Mouse (Mus musculus) lung, embryonic 14.5 days (tissue): ENCODE measurements around the gene Kcnh3. TPM values are rescaled to one million over a fixed set of nuclear protein-coding genes. Genes with fewer than 3 reads are reported as not detected.

ENCODE experiments used
- ATAC-seq: fragments of 200-750 bp; cut with Nextera tagmentation; 2 replicates; pipeline ENCODE4 v1.8.0; 2017; ENCODE audit warnings: mild to moderate bottlenecking, moderate TSS enrichment, moderate library complexity; ENCODE audit not compliant: insufficient read depth
- DNase-seq: peaks from one replicate; pipeline ENCODE4 v3.0.0-alpha.2; 2015
- H3K27ac ChIP-seq: fragments of 300-500 bp; sonication (generic); 2 replicates; pipeline ENCODE4 v1.5.1; 2014; ENCODE audit warnings: low read depth, mild to moderate bottlenecking, moderate library complexity
- H3K27me3 ChIP-seq: fragments of 300-500 bp; sonication (generic); 2 replicates; pipeline ENCODE4 v1.6.1; 2014; ENCODE audit warnings: low read length, control low read depth; ENCODE audit not compliant: insufficient read depth
- H3K36me3 ChIP-seq: fragments of 300-500 bp; sonication (generic); 2 replicates; pipeline ENCODE4 v1.6.1; 2014; ENCODE audit warnings: control low read depth; ENCODE audit not compliant: insufficient read depth
- H3K4me1 ChIP-seq: fragments of 300-500 bp; sonication (generic); 2 replicates; pipeline ENCODE4 v1.6.1; 2014; ENCODE audit warnings: antibody characterized with exemption, control low read depth; ENCODE audit not compliant: insufficient read depth
- H3K4me2 ChIP-seq: fragments of 300-500 bp; sonication (generic); 2 replicates; pipeline ENCODE4 v1.6.1; 2014; ENCODE audit warnings: mild to moderate bottlenecking
- H3K4me3 ChIP-seq: fragments of 300-500 bp; sonication (generic); 2 replicates; pipeline ENCODE4 v1.5.1; 2014; ENCODE audit warnings: low read depth, low read length
- H3K9ac ChIP-seq: fragments of 300-500 bp; sonication (generic); 2 replicates; pipeline ENCODE4 v1.6.1; 2014
- H3K9me3 ChIP-seq: fragments of 300-500 bp; sonication (generic); 2 replicates; pipeline ENCODE4 v1.6.1; 2016; ENCODE audit warnings: low read depth, low read length, control low read depth
- CTCF ChIP-seq: IDR thresholded peaks from 2 replicates; pipeline ENCODE4 v1.5.1; 2016; ENCODE audit warnings: antibody characterized with exemption, low read depth
- WGBS: fragments of 180-500 bp; shearing (Covaris S2); extraction: QIAGEN DNeasy Blood & Tissue Kit; methylation state at CpG from one replicate; pipeline ENCODE4 v1.1.7; 2014; 5-methylcytosine and 5-hydroxymethylcytosine counted together
- polyA plus RNA-seq: library from polyadenylated mRNA; unstranded; fragments of >200 nt; fragmentation: Nextera tagmentation; extraction: Ambion mirVana; gene quantifications from 2 replicates; pipeline ENCODE4 v1.2.1, GENCODE M21; 2014

Gene Kcnh3
- polyA plus RNA-seq, 1 experiment from 2014 or later = 0.37 TPM

GRCm38 (mm10) chr15:99283456-99283855 is 58.8 kb downstream of the Kcnh3 start:
- Histone ChIP-seq H3K4me3 (no peak overlapping the region), H3K9me3 (no peaks in the 10 kb centered on the region), H3K36me3 (no peaks in the 10 kb centered on the region), H3K9ac (no peak overlapping the region), H3K4me2 (no peak overlapping the region), H3K4me1 (no peaks in the 10 kb centered on the region), H3K27ac (no peak overlapping the region), H3K27me3 (no peaks in the 10 kb centered on the region)
- ATAC-seq (no peak), DNase-seq (no peak)
- WGBS = 58% methylated on average over 10 of the region's 10 CpGs
- peak; percentile 48 for TF ChIP-seq CTCF

- no peaks in the 10 kb centered on the region for H3K4me1 ChIP-seq
- DNase-seq (peak; percentile 36), ATAC-seq (peak; percentile 35; the same call in 1 of the 2 replicates)
- no peak overlapping the region for H3K4me3 ChIP-seq
- H3K9me3 ChIP-seq = no peaks in the 10 kb centered on the region
- no peaks in the 10 kb centered on the region for H3K36me3 ChIP-seq
- WGBS = 28% methylated on average over 14 of the region's 14 CpGs
- no peak for TF ChIP-seq CTCF
- no peaks in the 10 kb centered on the region for H3K27me3 ChIP-seq
- H3K4me2 ChIP-seq = no peak overlapping the region
- H3K9ac ChIP-seq = no peak overlapping the region
- H3K27ac ChIP-seq = no peak overlapping the region
Measured at GRCm38 (mm10) chr15:99284527-99285188, 60.0 kb downstream of the Kcnh3 start.

GRCm38 (mm10) chr15:99285189-99285535 is 60.5 kb downstream of the Kcnh3 start:
- DNase-seq (no peak), ATAC-seq (no peak)
- Histone ChIP-seq H3K27me3 (no peaks in the 10 kb centered on the region), H3K4me3 (no peak overlapping the region), H3K4me2 (no peak overlapping the region), H3K9me3 (no peaks in the 10 kb centered on the region), H3K27ac (no peak overlapping the region), H3K9ac (no peak overlapping the region), H3K36me3 (no peaks in the 10 kb centered on the region), H3K4me1 (no peaks in the 10 kb centered on the region)
- TF ChIP-seq CTCF = no peak
- 38% methylated on average over 8 of the region's 8 CpGs for WGBS

GRCm38 (mm10) chr15:99290586-99290985 is 65.9 kb downstream of the Kcnh3 start:
- Histone ChIP-seq H3K27ac (no peak overlapping the region), H3K4me3 (no peak overlapping the region), H3K9ac (no peak overlapping the region), H3K9me3 (no peaks in the 10 kb centered on the region), H3K36me3 (no peaks in the 10 kb centered on the region), H3K4me1 (no peaks in the 10 kb centered on the region), H3K4me2 (no peak overlapping the region), H3K27me3 (no peaks in the 10 kb centered on the region)
- TF ChIP-seq CTCF = no peak
- no peak for ATAC-seq
- DNase-seq = no peak
- 75% methylated on average over 11 of the region's 11 CpGs for WGBS

Other genes with a start within 250 kb of the Kcnh3 start
- 224 and 232 TPM in 2 replicates for gene Tuba1c, start 195.0 kb upstream of the Kcnh3 start, polyA plus RNA-seq
- gene Prph, start 169.7 kb upstream of the Kcnh3 start, polyA plus RNA-seq = 0.91 and 1.8 TPM in 2 replicates
- gene Troap, start 150.3 kb upstream of the Kcnh3 start, polyA plus RNA-seq = 33.4 and 35.1 TPM in 2 replicates
- gene C1ql4, start 137.0 kb upstream of the Kcnh3 start, polyA plus RNA-seq = not detected in 2 replicates
- gene Dnajc22, start 131.7 kb upstream of the Kcnh3 start, polyA plus RNA-seq = 0.42 and 0.78 TPM in 2 replicates
- gene Spats2, start 98.9 kb upstream of the Kcnh3 start, polyA plus RNA-seq = 39.7 and 39.8 TPM in 2 replicates
- gene Mcrs1, start 27.1 kb downstream of the Kcnh3 start, polyA plus RNA-seq = 142 and 155 TPM in 2 replicates
- gene Prpf40b, start 70.2 kb downstream of the Kcnh3 start, polyA plus RNA-seq = 48.3 and 59.1 TPM in 2 replicates
- gene Fam186b, start 71.0 kb downstream of the Kcnh3 start, polyA plus RNA-seq = 0.05 and 0.15 TPM in 2 replicates
- 31.7 and 33.5 TPM in 2 replicates for gene Fmnl3, start 145.6 kb downstream of the Kcnh3 start, polyA plus RNA-seq
- gene Tmbim6, start 168.0 kb downstream of the Kcnh3 start, polyA plus RNA-seq = 327 and 339 TPM in 2 replicates
- 11.0 and 14.4 TPM in 2 replicates for gene Nckap5l, start 232.9 kb downstream of the Kcnh3 start, polyA plus RNA-seq
- 13.2 and 16.1 TPM in 2 replicates for gene Bcdin3d, start 249.9 kb downstream of the Kcnh3 start, polyA plus RNA-seq